Mouse (Mus musculus) CH12.LX (cell line): ENCODE measurements at regions not wholly inside any gene's neighbourhood (a gene's known extent, or its start where the extent isn't known, plus 50 kb on each side); places are given as distances from the start of the nearest gene placed in this dataset.

Source experiments
- DNase-seq: peaks from one replicate; pipeline ENCODE4 v3.0.0-alpha.2; 2013; ENCODE audit errors: extremely low read depth
- H3K27ac ChIP-seq: 2 replicates; pipeline ENCODE4 v1.5.1; 2012; ENCODE audit warnings: low read depth, mild to moderate bottlenecking, control low read depth, moderate library complexity; ENCODE audit not compliant: insufficient read depth
- H3K27me3 ChIP-seq: replicated peaks from 2 replicates; pipeline ENCODE3; 2012; ENCODE audit warnings: inconsistent platforms
- H3K36me3 ChIP-seq, 2 experiments: replicated peaks in 1 of 2; 2 replicates each; pipeline versions ENCODE3 to v1.6.1; 2012; ENCODE audit warnings: inconsistent platforms in 1 of 2, low read length in 1 of 2, mild to moderate bottlenecking in 1 of 2, mixed read lengths in 1 of 2, moderate library complexity in 1 of 2; ENCODE audit not compliant: control insufficient read depth in 1 of 2, insufficient read depth in 1 of 2
- H3K4me1 ChIP-seq, 2 experiments: 2 replicates each; pipeline ENCODE4 v1.6.1; 2012; ENCODE audit warnings: inconsistent platforms in 1 of 2, moderate library complexity in 1 of 2; ENCODE audit not compliant: insufficient read depth in 2 of 2, control insufficient read depth in 1 of 2
- H3K4me2 ChIP-seq: 2 replicates; pipeline ENCODE4 v1.6.1; 2012; ENCODE audit warnings: low read depth, mild to moderate bottlenecking, control low read depth; ENCODE audit not compliant: poor library complexity, insufficient read depth, severe bottlenecking
- H3K4me3 ChIP-seq, 3 experiments: fragments of 150-350 bp in 1 of 3; sonication (generic) in 1 of 3; replicated peaks in 1 of 3; 2 replicates each; pipeline versions ENCODE3 to v1.5.1; 2011 to 2012; ENCODE audit warnings: low read depth in 2 of 3, low read length in 2 of 3, mild to moderate bottlenecking in 2 of 3, moderate library complexity in 2 of 3, control low read depth in 1 of 3, improper control_type of control experiment in 1 of 3, inconsistent platforms in 1 of 3, mixed read lengths in 1 of 3; ENCODE audit not compliant: poor library complexity in 1 of 3
- H3K79me2 ChIP-seq: replicated peaks from 2 replicates; pipeline ENCODE4 v1.6.1; 2012; ENCODE audit warnings: mild to moderate bottlenecking, moderate library complexity; ENCODE audit not compliant: control insufficient read depth, poor library complexity, insufficient read depth, severe bottlenecking; ENCODE audit errors: extremely low read depth
- H3K9ac ChIP-seq: 2 replicates; pipeline ENCODE4 v1.6.1; 2012; ENCODE audit warnings: low read depth, mild to moderate bottlenecking, control low read depth, moderate library complexity; ENCODE audit not compliant: insufficient read depth
- H3K9me3 ChIP-seq: replicated peaks from 2 replicates; pipeline ENCODE3; 2012; ENCODE audit warnings: low read length, inconsistent platforms, mixed read lengths
- BHLHE40 ChIP-seq: IDR thresholded peaks from 2 replicates; pipeline ENCODE4 v1.6.1; 2011; ENCODE audit warnings: mild to moderate bottlenecking, low read depth, low read length, improper control_type of control experiment
- CHD2 ChIP-seq: IDR thresholded peaks from 2 replicates; pipeline ENCODE4 v1.6.1; 2011; ENCODE audit warnings: low read length, improper control_type of control experiment
- CTCF ChIP-seq, 2 experiments: IDR thresholded peaks in 1 of 2; conservative IDR thresholded peaks in 1 of 2; 2 replicates each; pipeline ENCODE4 v1.5.1; 2011 to 2012; ENCODE audit warnings: low read depth in 2 of 2, low read length in 2 of 2, improper control_type of control experiment in 1 of 2, inconsistent platforms in 1 of 2, mild to moderate bottlenecking in 1 of 2, moderate library complexity in 1 of 2
- ELF1 ChIP-seq: IDR thresholded peaks from 2 replicates; pipeline ENCODE4 v1.6.1; 2014; ENCODE audit warnings: low read depth, mild to moderate bottlenecking, inconsistent platforms, low read length, improper control_type of control experiment
- HCFC1 ChIP-seq: IDR thresholded peaks from 2 replicates; pipeline ENCODE4 v1.6.1; 2012; ENCODE audit warnings: low read depth, mild to moderate bottlenecking, inconsistent platforms, low read length, improper control_type of control experiment
- IRF4 ChIP-seq: IDR thresholded peaks from 2 replicates; pipeline ENCODE4 v1.6.1; 2014; ENCODE audit warnings: low read depth, mild to moderate bottlenecking, inconsistent platforms, low read length, improper control_type of control experiment
- JUN ChIP-seq: IDR thresholded peaks from 2 replicates; pipeline ENCODE4 v1.6.1; 2011; ENCODE audit warnings: low read depth, mild to moderate bottlenecking, low read length, improper control_type of control experiment, moderate library complexity; ENCODE audit not compliant: insufficient read depth
- KAT2A ChIP-seq: IDR thresholded peaks from 2 replicates; pipeline ENCODE4 v1.6.1; 2012; ENCODE audit warnings: low read length, improper control_type of control experiment, inconsistent platforms; ENCODE audit not compliant: insufficient replicate concordance
- MAFK ChIP-seq: IDR thresholded peaks from 2 replicates; pipeline ENCODE4 v1.6.1; 2011; ENCODE audit warnings: low read length, improper control_type of control experiment; ENCODE audit not compliant: insufficient replicate concordance
- MAZ ChIP-seq: IDR thresholded peaks from 2 replicates; pipeline ENCODE4 v1.6.1; 2012; ENCODE audit warnings: low read depth, mild to moderate bottlenecking, inconsistent platforms, low read length, improper control_type of control experiment, moderate library complexity
- MYC ChIP-seq: IDR thresholded peaks from 2 replicates; pipeline ENCODE4 v1.6.1; 2011; ENCODE audit warnings: low read depth, mild to moderate bottlenecking, improper control_type of control experiment, low read length
- NELFE ChIP-seq: IDR thresholded peaks from 2 replicates; pipeline ENCODE4 v1.6.1; 2011; ENCODE audit warnings: low read depth, low read length, improper control_type of control experiment
- NRF1 ChIP-seq: IDR thresholded peaks from 2 replicates; pipeline ENCODE4 v1.6.1; 2014; ENCODE audit warnings: low read depth, mild to moderate bottlenecking, inconsistent platforms, low read length, improper control_type of control experiment, moderate library complexity
- POLR2A ChIP-seq: IDR thresholded peaks from 2 replicates; pipeline ENCODE4 v1.6.1; 2011; ENCODE audit warnings: low read depth, mild to moderate bottlenecking, improper control_type of control experiment, low read length
- RAD21 ChIP-seq: IDR thresholded peaks from 2 replicates; pipeline ENCODE4 v1.6.1; 2011; ENCODE audit warnings: low read depth, mild to moderate bottlenecking, low read length, improper control_type of control experiment, moderate library complexity
- SIN3A ChIP-seq: IDR thresholded peaks from 2 replicates; pipeline ENCODE4 v1.6.1; 2012; ENCODE audit warnings: low read length, improper control_type of control experiment, inconsistent platforms
- SMC3 ChIP-seq: IDR thresholded peaks from 2 replicates; pipeline ENCODE4 v1.6.1; 2011; ENCODE audit warnings: low read depth, low read length, improper control_type of control experiment
- TBP ChIP-seq: conservative IDR thresholded peaks from 2 replicates; pipeline ENCODE4 v1.6.1; 2011; ENCODE audit warnings: low read depth, low read length, improper control_type of control experiment
- UBTF ChIP-seq: IDR thresholded peaks from 2 replicates; pipeline ENCODE4 v1.6.1; 2012; ENCODE audit warnings: low read depth, mild to moderate bottlenecking, inconsistent platforms, low read length, improper control_type of control experiment, moderate library complexity
- ZMIZ1 ChIP-seq: IDR thresholded peaks from 2 replicates; pipeline ENCODE4 v1.6.1; 2012; ENCODE audit warnings: low read depth, mild to moderate bottlenecking, inconsistent platforms, low read length, improper control_type of control experiment
- ZNF384 ChIP-seq: IDR thresholded peaks from 2 replicates; pipeline ENCODE4 v1.6.1; 2012; ENCODE audit warnings: low read depth, low read length, improper control_type of control experiment, inconsistent platforms
- dilution Hi-C: fragments of 300-500 bp; cut with MboI; formaldehyde crosslinking; loops from 2 replicates; pipeline ENCODE4 v1.14.3; 2020; ENCODE audit warnings: low sequenced_read_pairs; ENCODE audit not compliant: extremely low pct_unique_long_range_greater_than_20kb, extremely low pct_ligation_motif_present
- in situ Hi-C: fragments of 300-500 bp; cut with MboI; formaldehyde crosslinking; loops from 3 replicates; pipeline ENCODE4 v1.14.3; 2019; ENCODE audit warnings: low sequenced_read_pairs, low pct_ligation_motif_present, low pct_unique_long_range_greater_than_20kb, mixed read lengths

DNA sequence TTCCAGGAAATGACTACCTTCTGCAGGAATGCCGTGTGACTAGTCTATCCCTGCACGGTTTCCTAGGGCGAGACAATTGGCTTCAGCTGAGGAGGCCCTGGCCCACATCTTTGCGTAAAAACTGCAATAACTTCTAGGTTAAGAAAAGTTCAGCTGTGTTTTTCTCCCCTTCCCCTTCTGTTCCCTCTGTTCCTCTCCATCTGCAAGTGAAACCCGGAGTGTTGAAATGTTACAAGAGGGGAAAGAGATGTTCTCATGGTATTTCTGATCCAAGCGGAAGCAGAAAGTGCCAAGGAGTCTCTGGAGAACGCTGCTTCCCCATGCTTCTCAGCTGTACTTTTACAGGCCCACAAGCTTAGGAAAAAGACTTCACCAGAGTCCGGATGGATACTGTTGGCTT lies 516.7 kb upstream of the Mgmt start:
- peaks cover 4% of the 10 kb centered on the region for H3K9me3 ChIP-seq
- TF ChIP-seq TBP (no peak), ELF1 (no peak), NELFE (no peak), SMC3 (no peak), UBTF (no peak), BHLHE40 (no peak), JUN (no peak), NRF1 (no peak), POLR2A (no peak), IRF4 (no peak), ZNF384 (no peak), KAT2A (no peak), MAFK (no peak), SIN3A (no peak), HCFC1 (no peak), RAD21 (no peak), CHD2 (no peak)
- no peaks in the 10 kb centered on the region for H3K79me2 ChIP-seq
- no peak for DNase-seq
- no peak overlapping the region for H3K4me3 ChIP-seq
- no peak overlapping the region for H3K9ac ChIP-seq
- H3K27me3 ChIP-seq: peaks cover 83% of the 10 kb centered on the region
- H3K27ac ChIP-seq: no peak overlapping the region
- H3K36me3 ChIP-seq: no peaks in the 10 kb centered on the region
- dilution Hi-C loops (no loop called here), in situ Hi-C loops (no loop called here)
- H3K4me1 ChIP-seq: no peaks in the 10 kb centered on the region
- no peak overlapping the region for H3K4me2 ChIP-seq

- H3K27me3 ChIP-seq: peaks cover 86% of the 10 kb centered on the region
- no peak overlapping the region for H3K9ac ChIP-seq
- H3K4me1 ChIP-seq: no peaks in the 10 kb centered on the region
- no peaks in the 10 kb centered on the region for H3K79me2 ChIP-seq
- peaks cover 4% of the 10 kb centered on the region for H3K9me3 ChIP-seq
- no peak overlapping the region for H3K4me2 ChIP-seq
- no peak for DNase-seq
- H3K27ac ChIP-seq: no peak overlapping the region
- dilution Hi-C loops (no loop called here), in situ Hi-C loops (no loop called here)
- TF ChIP-seq SIN3A (no peak), MAZ (no peak), TBP (no peak), ZMIZ1 (no peak), CTCF (conservative IDR thresholded peaks at IDR 0.05 in 1 of 2, IDR thresholded peaks at IDR 0.05 in 1 of 2; ENCODE audit: low read depth in 2 of 2, low read length in 2 of 2) (no peak), MYC (no peak)
- H3K36me3 ChIP-seq: no peaks in the 10 kb centered on the region
- no peak overlapping the region for H3K4me3 ChIP-seq
Measured at GRCm38 (mm10) chr7:136378321-136378720, 516.1 kb upstream of the Mgmt start.
